Mouse (Mus musculus) thymus, adult 2 months (tissue): ENCODE results near the gene Cdk5rap2.

Experiments
- CTCF ChIP-seq: fragments of 200-500 bp; IDR thresholded peaks from 2 replicates; pipeline ENCODE4 v1.5.1; 2012; ENCODE audit warnings: mild to moderate bottlenecking, control low read depth, low read length, moderate library complexity, borderline replicate concordance; ENCODE audit not compliant: control insufficient read depth, poor library complexity, insufficient read depth; ENCODE audit errors: extremely low read depth
- POLR2A ChIP-seq: fragments of 200-500 bp; IDR thresholded peaks from 2 replicates; pipeline ENCODE4 v1.6.1; 2012; ENCODE audit warnings: mild to moderate bottlenecking, low read length, control low read depth, moderate library complexity; ENCODE audit not compliant: control insufficient read depth, poor library complexity, insufficient read depth; ENCODE audit errors: extremely low read depth

DNA sequence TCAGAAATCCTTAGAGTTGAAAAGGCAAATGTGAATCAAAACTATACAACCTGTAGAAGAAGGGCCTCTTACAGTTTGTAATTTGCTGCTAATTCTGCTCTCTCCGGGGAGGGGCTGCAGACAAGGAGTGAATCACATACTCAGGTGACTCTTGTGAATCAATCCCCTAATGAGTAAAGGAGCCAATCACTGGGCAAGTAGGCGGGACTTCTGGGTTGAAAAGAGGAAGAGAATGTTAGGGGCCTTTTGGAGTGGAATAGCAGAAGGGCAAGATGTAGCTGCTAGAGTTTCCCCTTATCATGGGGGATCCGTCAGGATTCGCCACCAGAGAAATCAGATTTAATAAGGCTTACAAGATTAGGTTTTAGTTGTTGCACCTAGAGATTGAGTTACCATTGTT is 12.2 kb downstream of the Cdk5rap2 start:
- TF ChIP-seq CTCF (no peak), POLR2A (no peak)
